Mouse (Mus musculus) kidney, embryonic 16.5 days (tissue): ENCODE results near the gene Wdr17. TPM values are rescaled to one million over a fixed set of nuclear protein-coding genes. Genes with fewer than 3 reads are reported as not detected.
A peak's percentile ranks its signal among the peaks of the same experiment; 100 is the strongest.
"Not testable (repeated sequence)": the region's sequence is repeated elsewhere in the genome, so short reads cannot be mapped to it uniquely, and the experiment has no call there.

Experiments
- ATAC-seq: fragments of 200-750 bp; cut with Nextera tagmentation; 2 replicates; pipeline ENCODE4 v1.8.0; 2017; ENCODE audit warnings: moderate TSS enrichment; ENCODE audit not compliant: low FRiP score, low TSS enrichment
- H3K27ac ChIP-seq: fragments of 300-500 bp; sonication (generic); 2 replicates; pipeline ENCODE4 v1.5.1; 2014; ENCODE audit warnings: low read length
- H3K27me3 ChIP-seq: fragments of 300-500 bp; sonication (generic); 2 replicates; pipeline ENCODE4 v1.6.1; 2014; ENCODE audit warnings: low read length, control low read depth, mixed read lengths; ENCODE audit not compliant: insufficient read depth
- H3K36me3 ChIP-seq: fragments of 300-500 bp; sonication (generic); 2 replicates; pipeline ENCODE4 v1.6.1; 2014; ENCODE audit warnings: low read length, control low read depth, mixed read lengths; ENCODE audit not compliant: insufficient read depth
- H3K4me1 ChIP-seq: fragments of 300-500 bp; sonication (generic); 2 replicates; pipeline ENCODE4 v1.6.1; 2014; ENCODE audit warnings: low read length, control low read depth, mixed read lengths; ENCODE audit not compliant: insufficient read depth
- H3K4me2 ChIP-seq: fragments of 300-500 bp; sonication (generic); replicated peaks from 2 replicates; pipeline ENCODE4 v1.6.1; 2014; ENCODE audit warnings: low read depth, low read length
- H3K4me3 ChIP-seq: fragments of 300-500 bp; sonication (generic); 2 replicates; pipeline ENCODE4 v1.5.1; 2014; ENCODE audit warnings: mild to moderate bottlenecking, low read length
- H3K9ac ChIP-seq: fragments of 300-500 bp; sonication (generic); replicated peaks from 2 replicates; pipeline ENCODE4 v1.6.1; 2014; ENCODE audit warnings: low read length
- H3K9me3 ChIP-seq: fragments of 300-500 bp; sonication (generic); 2 replicates; pipeline ENCODE4 v1.6.1; 2016; ENCODE audit warnings: low read length, control low read depth
- WGBS: fragments of 180-500 bp; shearing (Covaris S2); extraction: QIAGEN DNeasy Blood & Tissue Kit; methylation state at CpG from one replicate; pipeline ENCODE4 v1.1.7; 2014; 5-methylcytosine and 5-hydroxymethylcytosine counted together
- polyA plus RNA-seq: library from polyadenylated mRNA; unstranded; fragments of >200 nt; fragmentation: Nextera tagmentation; extraction: Ambion mirVana; gene quantifications from 2 replicates; pipeline ENCODE4 v1.2.1, GENCODE M21; 2015

Gene Wdr17
- polyA plus RNA-seq, 1 experiment from 2014 or later, result 0.64 TPM

- ATAC-seq, result 0 out of 2 replicates have a peak, but pooled peaks have one; percentile 24
- H3K27me3 ChIP-seq, result no peaks in the 10 kb centered on the region
- H3K36me3 ChIP-seq, result no peaks in the 10 kb centered on the region
- no peak overlapping the region for H3K27ac ChIP-seq
- H3K4me2 ChIP-seq, result peak overlapping the region; percentile 75
- WGBS, result 15% methylated on average over 8 of the region's 8 CpGs
- 0 out of 2 replicates have a peak, but pooled peaks cover 4% of the 10 kb centered on the region for H3K4me1 ChIP-seq
- peak overlapping the region; percentile 45 for H3K4me3 ChIP-seq
- no peaks in the 10 kb centered on the region for H3K9me3 ChIP-seq
- H3K9ac ChIP-seq, result no peak overlapping the region
Measured at GRCm38 (mm10) chr8:54724668-54725035, 162.3 kb downstream of the Wdr17 start.

GRCm38 (mm10) chr8:54723976-54724667, 162.9 kb downstream of the Wdr17 start:
- ATAC-seq, result peak; percentile 100
- no peaks in the 10 kb centered on the region for H3K36me3 ChIP-seq
- H3K27me3 ChIP-seq, result no peaks in the 10 kb centered on the region
- no peak overlapping the region for H3K9ac ChIP-seq
- WGBS, result under 1% methylated on average over 23 of the region's 23 CpGs
- 0 out of 2 replicates have a peak, but pooled peaks cover 4% of the 10 kb centered on the region for H3K4me1 ChIP-seq
- H3K4me3 ChIP-seq, result peak overlapping the region; percentile 45
- H3K9me3 ChIP-seq, result no peaks in the 10 kb centered on the region
- H3K4me2 ChIP-seq, result peak overlapping the region; percentile 75
- no peak overlapping the region for H3K27ac ChIP-seq

GRCm38 (mm10) chr8:54718515-54718914, 168.5 kb downstream of the Wdr17 start:
- Histone ChIP-seq H3K9me3 (no peaks in the 10 kb centered on the region), H3K4me2 (no peak overlapping the region), H3K4me3 (no peak overlapping the region), H3K36me3 (no peaks in the 10 kb centered on the region), H3K9ac (no peak overlapping the region), H3K27ac (no peak overlapping the region), H3K27me3 (no peaks in the 10 kb centered on the region), H3K4me1 (no peaks in the 10 kb centered on the region)
- no peak for ATAC-seq
- WGBS, result 69% methylated on average over 4 of the region's 4 CpGs

- Histone ChIP-seq H3K9ac (no peak overlapping the region), H3K4me3 (no peak overlapping the region), H3K27me3 (no peaks in the 10 kb centered on the region), H3K36me3 (no peaks in the 10 kb centered on the region), H3K4me2 (no peak overlapping the region), H3K9me3 (no peaks in the 10 kb centered on the region), H3K4me1 (no peaks in the 10 kb centered on the region), H3K27ac (no peak overlapping the region)
- 46% methylated on average over 2 of the region's 2 CpGs for WGBS
- ATAC-seq, result no peak
Measured at GRCm38 (mm10) chr8:54705743-54706142, 181.2 kb downstream of the Wdr17 start.

- Histone ChIP-seq H3K4me2 (no peak overlapping the region), H3K9ac (no peak overlapping the region), H3K27me3 (no peaks in the 10 kb centered on the region), H3K4me3 (no peak overlapping the region), H3K36me3 (no peaks in the 10 kb centered on the region), H3K4me1 (no peaks in the 10 kb centered on the region), H3K9me3 (no peaks in the 10 kb centered on the region), H3K27ac (no peak overlapping the region)
- ATAC-seq, result no peak
Measured at GRCm38 (mm10) chr8:54671806-54672205, 215.2 kb downstream of the Wdr17 start.

- no peak for ATAC-seq
- Histone ChIP-seq H3K4me1 (no peaks in the 10 kb centered on the region), H3K9ac (no peak overlapping the region), H3K27ac (no peak overlapping the region), H3K4me3 (no peak overlapping the region), H3K36me3 (no peaks in the 10 kb centered on the region), H3K4me2 (no peak overlapping the region), H3K9me3 (no peaks in the 10 kb centered on the region), H3K27me3 (no peaks in the 10 kb centered on the region)
- 80% methylated on average over 3 of the region's 3 CpGs for WGBS
Measured at GRCm38 (mm10) chr8:54667756-54668155, 219.2 kb downstream of the Wdr17 start.

- peak; percentile 42; the same call in 1 of the 2 replicates for ATAC-seq
- Histone ChIP-seq H3K4me3 (no peak overlapping the region), H3K27ac (no peak overlapping the region), H3K27me3 (no peaks in the 10 kb centered on the region), H3K9me3 (no peaks in the 10 kb centered on the region), H3K9ac (no peak overlapping the region), H3K4me2 (no peak overlapping the region), H3K36me3 (no peaks in the 10 kb centered on the region), H3K4me1 (no peaks in the 10 kb centered on the region)
- 47% methylated on average over 5 of the region's 5 CpGs for WGBS
Measured at GRCm38 (mm10) chr8:54660675-54661074, 226.3 kb downstream of the Wdr17 start.

- H3K27me3 ChIP-seq, result no peaks in the 10 kb centered on the region
- H3K4me3 ChIP-seq, result no peak overlapping the region
- WGBS, result 86% methylated on average over 2 of the region's 2 CpGs
- no peaks in the 10 kb centered on the region for H3K9me3 ChIP-seq
- no peak overlapping the region for H3K27ac ChIP-seq
- no peak overlapping the region for H3K4me2 ChIP-seq
- no peak for ATAC-seq
- H3K9ac ChIP-seq, result no peak overlapping the region
- H3K4me1 ChIP-seq, result no peaks in the 10 kb centered on the region
- no peaks in the 10 kb centered on the region for H3K36me3 ChIP-seq
Measured at GRCm38 (mm10) chr8:54659703-54660102, 227.3 kb downstream of the Wdr17 start.

GRCm38 (mm10) chr8:54638634-54639033, 248.3 kb downstream of the Wdr17 start:
- H3K27me3 ChIP-seq, result no peaks in the 10 kb centered on the region
- no peaks in the 10 kb centered on the region for H3K9me3 ChIP-seq
- H3K4me1 ChIP-seq, result no peaks in the 10 kb centered on the region
- 72% methylated on average over 4 of the region's 4 CpGs for WGBS
- H3K9ac ChIP-seq, result no peak overlapping the region
- H3K36me3 ChIP-seq, result no peaks in the 10 kb centered on the region
- no peak for ATAC-seq
- H3K27ac ChIP-seq, result no peak overlapping the region
- H3K4me3 ChIP-seq, result no peak overlapping the region
- H3K4me2 ChIP-seq, result no peak overlapping the region

GRCm38 (mm10) chr8:54616710-54617109, 270.3 kb downstream of the Wdr17 start:
- not testable (repeated sequence) for H3K9ac ChIP-seq, H3K9me3 ChIP-seq, H3K4me3 ChIP-seq, H3K36me3 ChIP-seq, ATAC-seq, H3K27me3 ChIP-seq, H3K4me1 ChIP-seq, H3K27ac ChIP-seq, H3K4me2 ChIP-seq
- 90% methylated on average over 17 of the region's 17 CpGs for WGBS
